Mouse (Mus musculus): ENCODE measurements at regions not wholly inside any gene's neighbourhood (a gene's known extent, or its start where the extent isn't known, plus 50 kb on each side); places are given as distances from the start of the nearest gene placed in this dataset.
"Not testable (repeated sequence)": the region's sequence is repeated elsewhere in the genome, so short reads cannot be mapped to it uniquely, and the experiment has no call there.

GRCm38 (mm10) chr8:37048912-37049692, 55.7 kb downstream of the AI429214 start:
- DNase-seq (ENCODE audit: low read depth, low spot score), result no peak

GRCm38 (mm10) chr8:37049969-37050683, 56.7 kb downstream of the AI429214 start:
- no peak for DNase-seq (ENCODE audit: low read depth, low spot score)

- DNase-seq (ENCODE audit: low read depth, low spot score), result no peak
Measured at GRCm38 (mm10) chr8:37050684-37051028, 57.3 kb downstream of the AI429214 start.

DNA sequence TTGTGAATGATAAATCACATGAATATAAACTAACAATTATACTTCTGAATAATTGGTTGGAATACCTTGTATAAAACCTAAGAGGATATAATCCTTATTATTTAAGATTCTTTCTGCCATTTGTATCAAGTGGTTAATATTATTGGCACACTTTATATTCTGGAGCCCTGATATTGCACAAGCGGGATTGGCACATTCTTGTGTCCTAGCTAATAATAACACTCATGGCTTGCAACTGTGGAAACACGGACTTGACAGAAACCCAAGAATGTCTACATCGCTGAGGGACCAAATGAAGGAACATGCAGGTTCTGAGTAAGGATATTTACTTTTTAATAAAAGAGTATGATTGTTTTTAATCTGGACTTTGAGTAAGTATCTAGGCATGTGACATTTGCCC, 63.0 kb downstream of the AI429214 start:
- no peak for DNase-seq (ENCODE audit: low read depth, low spot score)

- DNase-seq (ENCODE audit: low read depth, low spot score), result no peak
Measured at GRCm38 (mm10) chr8:37058390-37058789, 65.0 kb downstream of the AI429214 start.

DNA sequence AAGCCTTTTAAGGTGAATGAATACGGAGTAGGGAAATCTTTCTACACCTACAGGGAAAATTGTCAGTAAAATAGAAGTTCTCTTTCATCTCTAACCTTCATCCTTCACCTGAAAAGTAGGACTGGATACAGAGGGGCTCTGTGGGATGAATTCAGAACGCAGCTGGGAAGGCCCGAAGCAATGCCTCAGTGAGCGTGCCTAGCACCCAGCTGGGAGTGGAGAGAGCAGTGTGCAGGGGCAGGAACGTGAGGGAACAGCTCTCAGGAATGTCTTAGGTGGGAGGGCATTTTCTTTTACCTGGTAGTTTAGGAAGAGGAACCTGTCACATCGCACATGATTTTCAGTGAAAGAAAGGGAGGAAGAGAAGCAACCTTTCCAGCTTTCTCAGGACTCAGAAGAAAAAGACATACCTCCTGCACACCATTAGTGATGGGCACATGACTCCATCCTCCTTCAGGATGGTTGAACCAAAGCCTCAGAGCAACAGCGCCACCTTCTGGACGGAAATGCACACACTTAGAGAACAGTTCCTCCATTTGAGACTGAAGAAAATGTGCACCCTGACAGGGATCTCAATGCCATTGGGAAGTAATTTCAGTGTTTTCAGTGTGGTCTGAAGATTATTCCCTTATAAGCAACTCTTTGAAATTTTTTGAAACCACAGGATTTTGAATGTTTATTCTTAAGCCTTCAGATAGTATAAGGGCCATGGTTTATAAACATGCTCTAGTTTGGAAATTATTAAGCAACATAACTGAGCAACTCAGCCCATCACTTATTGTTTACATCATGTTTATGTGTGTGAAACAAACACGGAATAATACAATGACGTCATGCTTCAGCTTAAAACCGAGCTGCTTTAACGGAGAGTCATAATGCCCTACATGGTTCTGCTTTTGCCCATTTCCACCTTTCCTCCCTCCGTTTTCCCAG, 68.9 kb downstream of the AI429214 start:
- peak; percentile 85 for DNase-seq (ENCODE audit: low read depth, low spot score)

GRCm38 (mm10) chr8:37063764-37064331, 70.4 kb downstream of the AI429214 start:
- peak; percentile 69 for DNase-seq (ENCODE audit: low read depth, low spot score)

- DNase-seq (ENCODE audit: low read depth, low spot score), result no peak
Measured at GRCm38 (mm10) chr8:37072905-37073304, 79.5 kb downstream of the AI429214 start.

DNA sequence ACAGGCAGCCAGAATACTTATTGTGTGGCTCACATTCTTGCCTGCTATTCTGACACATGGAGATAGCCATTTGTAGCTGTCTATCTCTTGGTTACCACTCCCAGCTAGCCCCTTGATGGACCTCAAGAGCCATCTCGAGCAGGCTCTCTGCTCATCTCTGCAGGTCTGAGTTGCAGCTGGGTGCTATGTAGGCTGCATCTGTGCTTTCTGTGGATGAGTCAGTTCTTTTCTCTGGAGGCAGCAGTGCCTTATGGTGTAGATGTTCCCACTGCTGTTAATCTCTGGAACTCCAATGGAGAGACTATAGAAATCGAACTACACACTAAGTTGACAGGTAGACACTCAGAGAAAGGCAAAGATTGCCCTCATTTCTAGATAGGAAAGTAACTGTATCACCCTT, 106.3 kb downstream of the AI429214 start:
- no peak for DNase-seq (ENCODE audit: low read depth, low spot score)

DNA sequence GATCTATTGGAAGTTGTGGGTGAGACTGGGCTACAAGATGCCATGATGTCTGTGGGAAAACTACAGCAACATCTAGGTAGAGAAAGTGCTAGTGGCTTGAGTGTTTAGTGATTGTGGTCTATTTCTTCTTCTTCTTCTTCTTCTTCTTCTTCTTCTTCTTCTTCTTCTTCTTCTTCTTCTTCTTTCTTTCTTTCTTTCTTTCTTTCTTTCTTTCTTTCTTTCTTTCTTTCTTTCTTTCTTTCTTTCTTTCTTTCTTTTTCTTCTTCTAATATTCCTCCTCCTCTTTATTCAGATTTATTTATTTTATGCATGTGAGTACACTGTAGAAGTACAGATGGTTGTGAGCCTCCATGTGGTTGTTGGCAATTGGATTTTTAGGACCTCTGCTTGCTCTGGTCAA, 119.0 kb downstream of the AI429214 start:
- not testable (repeated sequence) for DNase-seq (ENCODE audit: low read depth, low spot score)

DNA sequence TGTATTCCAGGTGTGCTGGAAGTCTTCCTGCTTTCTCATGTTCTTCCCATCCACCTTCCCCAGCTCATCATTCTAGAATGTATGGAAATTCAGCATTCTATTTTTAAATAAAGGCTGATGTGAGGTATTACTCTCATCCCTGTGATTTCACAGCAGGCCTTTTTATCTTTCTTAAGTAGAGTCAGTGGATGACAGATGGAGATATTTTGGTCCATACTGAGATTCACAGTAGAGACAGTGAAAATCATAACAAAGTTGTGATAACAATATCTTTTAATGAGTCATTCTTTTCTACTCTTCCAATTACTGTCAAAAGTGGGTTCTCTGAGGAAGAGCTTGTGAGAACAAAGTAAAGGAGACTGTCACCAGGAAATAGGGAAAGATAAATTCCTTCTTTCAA, 132.4 kb downstream of the AI429214 start:
- DNase-seq (ENCODE audit: low read depth, low spot score), result no peak

DNA sequence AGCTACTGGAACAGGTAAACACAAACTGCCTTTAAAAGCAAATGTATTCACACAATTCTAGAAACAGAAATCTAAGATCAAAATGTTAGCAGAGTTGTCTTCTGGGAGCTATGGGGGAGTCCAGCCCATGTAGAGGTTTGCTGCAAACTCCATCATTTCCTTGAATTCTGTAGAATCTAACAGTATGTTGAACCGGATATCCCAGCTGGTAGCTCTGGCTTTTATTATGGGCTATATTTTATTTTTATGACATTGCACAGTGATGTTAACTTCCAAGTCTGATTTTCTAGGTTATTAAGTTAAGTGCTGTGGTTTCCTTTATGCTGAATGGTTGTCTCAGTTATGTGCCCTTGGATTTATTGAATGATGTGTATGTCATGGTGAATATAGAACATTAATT, 136.3 kb downstream of the AI429214 start:
- DNase-seq (ENCODE audit: low read depth, low spot score), result no peak

- peak; percentile 62 for DNase-seq (ENCODE audit: low read depth, low spot score)
Measured at GRCm38 (mm10) chr8:37131988-37132387, 138.6 kb downstream of the AI429214 start.

DNA sequence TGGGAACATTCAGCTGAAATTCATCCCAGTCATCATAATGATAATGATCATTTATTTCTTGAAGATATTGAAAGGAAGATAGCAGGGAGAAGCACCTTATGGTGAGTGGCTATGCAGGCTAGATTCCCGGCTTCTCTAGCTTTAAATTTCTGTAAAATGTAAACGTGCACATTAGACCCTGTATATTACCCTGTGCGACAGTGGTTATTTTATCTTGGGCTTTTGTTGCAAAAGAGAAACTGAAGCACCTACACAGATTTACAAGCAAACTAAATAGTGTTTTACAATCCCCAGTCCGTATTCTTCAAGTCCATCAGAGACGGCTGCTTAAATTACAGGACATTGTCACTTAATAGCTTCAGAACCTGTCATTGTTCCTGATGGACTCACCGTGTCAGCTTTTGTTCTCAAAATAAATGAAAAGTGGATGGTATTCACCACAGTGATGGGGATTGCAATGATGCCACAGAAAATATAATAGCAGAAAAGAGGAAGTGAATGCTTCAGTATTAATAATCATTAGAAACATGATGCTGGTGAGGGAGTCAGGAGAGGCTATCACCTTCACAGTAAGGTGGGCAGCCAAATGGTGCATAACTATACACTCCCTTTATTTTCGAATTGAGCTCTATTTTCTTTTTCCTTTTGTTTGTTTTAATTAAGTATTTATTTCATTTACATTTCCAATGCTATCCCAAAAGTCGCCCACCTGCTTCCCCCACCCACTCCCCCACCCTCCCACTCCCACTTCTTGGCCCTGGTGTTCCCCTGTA, 141.0 kb downstream of the AI429214 start:
- no peak for DNase-seq (ENCODE audit: low read depth, low spot score)

DNA sequence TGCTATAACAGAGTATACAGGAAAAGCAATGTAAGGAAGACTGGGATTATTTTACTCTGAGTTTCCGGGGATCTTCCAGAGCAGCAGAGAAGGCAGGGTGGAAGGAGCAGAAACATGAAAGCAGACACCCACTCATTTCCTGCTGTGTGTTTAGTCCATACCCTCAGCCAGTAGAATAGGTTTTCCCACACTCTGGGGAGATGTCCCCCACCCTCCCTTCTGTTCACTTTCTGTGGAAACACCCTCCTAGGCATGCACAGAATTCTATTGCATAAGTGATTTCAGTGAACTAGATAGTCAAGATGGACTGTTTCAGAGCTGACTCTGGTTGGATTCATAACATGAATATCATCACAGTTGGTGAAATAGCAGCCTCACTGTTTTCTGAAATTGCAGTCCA, 156.9 kb downstream of the AI429214 start:
- DNase-seq (ENCODE audit: low read depth, low spot score), result no peak

DNA sequence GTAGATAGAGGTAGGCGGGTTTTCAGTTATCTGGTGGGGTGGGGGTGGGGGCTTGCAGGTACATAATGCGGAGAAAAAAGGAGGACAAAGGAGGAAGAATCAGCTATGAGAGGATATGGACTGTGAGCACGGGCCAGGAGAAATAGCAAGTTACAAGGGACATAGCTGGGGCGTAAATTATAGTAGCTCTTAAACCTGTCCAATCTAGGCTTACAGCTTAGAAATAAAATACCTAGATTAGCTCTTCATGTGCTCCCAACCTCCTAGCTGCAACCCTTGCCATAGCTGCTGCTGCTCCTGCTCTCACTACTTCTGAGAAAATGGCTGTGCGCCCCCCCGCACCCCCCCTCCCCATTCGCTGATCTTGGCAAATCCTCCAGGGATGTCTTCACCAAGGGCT, 161.0 kb downstream of the AI429214 start:
- DNase-seq (ENCODE audit: low read depth, low spot score), result no peak

GRCm38 (mm10) chr8:37154946-37155345, 161.5 kb downstream of the AI429214 start:
- DNase-seq (ENCODE audit: low read depth, low spot score), result no peak

DNA sequence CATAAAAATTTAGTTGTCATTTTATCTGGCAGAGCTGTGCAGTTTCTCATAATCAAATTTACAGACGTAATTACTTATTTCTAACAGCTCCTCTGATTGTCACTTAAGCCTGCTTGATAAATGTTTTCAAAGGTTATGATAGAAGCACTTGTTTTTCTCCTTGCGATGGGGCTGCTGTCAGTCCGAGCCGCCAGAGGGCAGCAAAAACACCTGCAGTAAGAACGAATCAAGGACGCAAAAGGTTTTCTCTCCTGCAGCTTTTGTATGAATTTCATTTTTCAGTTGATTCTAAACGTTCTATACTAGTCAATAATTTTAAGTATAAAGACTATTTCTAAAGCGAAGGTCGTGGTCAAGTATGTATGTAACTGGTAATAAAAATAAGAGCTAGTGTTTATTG, 166.1 kb downstream of the AI429214 start:
- DNase-seq (ENCODE audit: low read depth, low spot score), result peak; percentile 66

DNA sequence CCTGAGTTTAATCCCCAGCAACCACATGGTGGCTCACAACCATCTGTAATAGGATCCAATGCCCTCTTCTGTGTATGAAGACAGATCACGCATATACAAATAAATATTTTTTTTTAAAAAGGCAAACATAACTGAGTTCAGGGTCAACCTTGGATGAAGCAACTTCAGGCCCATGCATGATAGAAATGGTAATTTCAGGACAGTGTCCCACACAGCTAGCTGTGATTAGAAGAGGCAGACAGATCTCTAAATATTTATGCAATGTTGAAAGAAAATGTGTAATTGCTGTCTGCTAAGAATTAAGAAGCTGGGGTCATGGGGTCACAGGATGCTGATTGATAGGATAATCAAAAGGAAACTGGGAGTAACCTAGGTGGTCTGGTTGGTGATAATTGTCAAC, 203.5 kb downstream of the AI429214 start:
- DNase-seq (ENCODE audit: low read depth, low spot score), result no peak

DNA sequence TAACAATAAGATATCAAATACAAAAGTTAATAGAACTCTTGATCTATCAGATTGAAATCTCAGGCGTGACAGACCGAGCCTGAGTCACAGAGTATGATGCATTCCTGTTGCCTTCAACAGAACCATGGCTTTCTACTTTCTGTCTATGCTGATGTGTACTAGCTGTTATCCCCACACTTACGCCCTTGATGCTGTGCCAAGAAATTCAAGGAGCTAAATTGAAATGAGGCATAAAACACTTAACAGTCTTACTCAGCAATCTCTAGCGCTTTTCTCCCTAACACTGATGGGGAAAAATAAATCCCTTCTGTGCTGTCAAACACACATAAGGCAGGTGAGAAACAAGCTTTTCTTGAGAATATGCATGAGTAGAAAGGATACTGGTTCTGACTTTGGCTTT, 222.5 kb downstream of the AI429214 start:
- no peak for DNase-seq (ENCODE audit: low read depth, low spot score)

- DNase-seq (ENCODE audit: low read depth, low spot score), result no peak
Measured at GRCm38 (mm10) chr8:37227091-37227490, 233.7 kb downstream of the AI429214 start.
